Mouse (Mus musculus) adrenal gland (tissue): ENCODE measurements around the gene Usp17ld.
"Not testable (repeated sequence)": the region's sequence is repeated elsewhere in the genome, so short reads cannot be mapped to it uniquely, and the experiment has no call there.

Experiments used
- intact Hi-C: fragments of 180-260 bp; cut with DNase I; formaldehyde crosslinking; loops from one replicate; pipeline ENCODE4 v1.15.1; 2025
- long read RNA-seq, 2 experiments: library from polyadenylated mRNA; unstranded; transcript quantifications; one replicate each; pipeline ENCODE4 v2.0.0; 2020; ENCODE audit warnings: borderline replicate concordance in 1 of 2; ENCODE audit not compliant: insufficient replicate concordance in 1 of 2
- microRNA-seq, 2 experiments: library from miRNA; unstranded; fragments of <30 nt; microRNA quantifications; one replicate each; pipeline ENCODE4; 2019

Gene Usp17ld
- long read RNA-seq, experiment 1, result 0 reads
- long read RNA-seq, experiment 2, result 0 reads

GRCm38 (mm10) chr7:103252405-103252804 lies at the start of gene Usp17ld:
Usp17ld (minus strand) TSS chr7:103252505.
- intact Hi-C loops, result not testable (repeated sequence)

GRCm38 (mm10) chr7:103216696-103217095 lies 35.6 kb downstream of the Usp17ld start, which contains the start of gene Olfr594:
Olfr594 (plus strand) TSS chr7:103216996.
- intact Hi-C loops, result no loop called here

- intact Hi-C loops, result not testable (repeated sequence)
These were observed 40.3 kb downstream of the Usp17ld start for GRCm38 (mm10) chr7:103212050-103212449.

GRCm38 (mm10) chr7:103211562-103211961 lies 40.7 kb downstream of the Usp17ld start, which contains the start of gene Olfr593:
Olfr593 (plus strand) TSS chr7:103211862.
- intact Hi-C loops, result no loop called here

Small RNAs within 50 kb of the gene (microRNA-seq; reads per million reads assigned to microRNA genes)
- gene Gm23550 (0 reads per million in 2 experiments), gene Gm25171 (0 reads per million in 2 experiments)
